ENCODE assay signal across 12 mouse cellular contexts in genomic region chr5:144491308-144491707, GRCm38 (mm10). TPM values are rescaled to one million over a fixed set of nuclear protein-coding genes. Genes with fewer than 3 reads are reported as not detected.
A peak's percentile ranks its signal among the peaks of the same experiment; 100 is the strongest.
DNase-seq lines count a peak whose midpoint lies in the region; ATAC-seq lines count a peak whose summit lies in the region.
"Had no signal": no experiment of that assay in that cellular context is flagged by ENCODE, and none has a peak within 500 bp of the region (broad histone marks: within the 10 kb centered on the region; RNA-seq: fewer than 3 reads in every experiment).

No protein-coding gene starts in this region.

- no peaks in the 10 kb centered on the region for H3K4me1 ChIP-seq in kidney, embryonic 14.5 days (ENCODE audit: control insufficient read depth, insufficient read depth, low read length)
- no peaks in the 10 kb centered on the region for H3K4me1 ChIP-seq in embryonic facial prominence, embryonic 11.5 days (ENCODE audit: control insufficient read depth, insufficient read depth, low read length)
- H3K4me1 ChIP-seq: hindbrain, embryonic 12.5 days had no signal

- whole genome bisulfite sequencing in kidney, embryonic 14.5 days, result 13% methylated on average over 6 of the region's 6 CpGs
- 15% methylated on average over 6 of the region's 6 CpGs for WGBS in embryonic facial prominence, embryonic 11.5 days

- no peaks in the 10 kb centered on the region for H3K36me3 ChIP-seq in kidney, embryonic 14.5 days (ENCODE audit: control insufficient read depth, insufficient read depth, low read length)
- no peaks in the 10 kb centered on the region for H3K36me3 ChIP-seq in embryonic facial prominence, embryonic 11.5 days (replicated peaks; ENCODE audit: control insufficient read depth, insufficient read depth, low read depth, low read length)
- H3K36me3 ChIP-seq: G1E; hindbrain, embryonic 12.5 days had no signal

- H3K27me3 ChIP-seq in kidney, embryonic 14.5 days (ENCODE audit: control insufficient read depth, insufficient read depth, low read length), result no peaks in the 10 kb centered on the region
- H3K27me3 ChIP-seq in embryonic facial prominence, embryonic 11.5 days (ENCODE audit: control insufficient read depth, insufficient read depth, low read length), result no peaks in the 10 kb centered on the region

- no peak overlapping the region for H3K4me2 ChIP-seq in kidney, embryonic 14.5 days (replicated peaks; ENCODE audit: low read depth, low read length)
- no peak overlapping the region for H3K4me2 ChIP-seq in embryonic facial prominence, embryonic 11.5 days (ENCODE audit: low read depth, low read length)
- H3K4me2 ChIP-seq: hindbrain, embryonic 12.5 days had no signal

- H3K9me3 ChIP-seq in kidney, embryonic 14.5 days (ENCODE audit: control insufficient read depth, low read length), result no peaks in the 10 kb centered on the region
- H3K9me3 ChIP-seq in embryonic facial prominence, embryonic 11.5 days (replicated peaks; ENCODE audit: control insufficient read depth, low read length), result no peaks in the 10 kb centered on the region
- H3K9me3 ChIP-seq: hindbrain, embryonic 12.5 days had no signal

- peak; percentile 16 for DNase-seq in kidney, adult 9 months
- DNase-seq in 3T3-L1 (ENCODE audit: low read depth, low spot score), result peak; percentile 29
- peak; percentile 20 for DNase-seq in Muller cell, postnatal 12 days (ENCODE audit: inconsistent ontology term)
- peak; percentile 66 for DNase-seq in embryonic facial prominence, embryonic 11.5 days (ENCODE audit: low spot score)
- DNase-seq: cerebellum, postnatal 36 days; gastrocnemius, postnatal 14 days; layer of hippocampus, postnatal 36 days had no signal

- H3K9ac ChIP-seq in kidney, embryonic 14.5 days (ENCODE audit: low read depth, low read length), result no peak overlapping the region
- no peak overlapping the region for H3K9ac ChIP-seq in embryonic facial prominence, embryonic 11.5 days (replicated peaks; ENCODE audit: low read length)
- H3K9ac ChIP-seq: hindbrain, embryonic 12.5 days had no signal

- no peak for ATAC-seq in kidney, embryonic 14.5 days (ENCODE audit: low FRiP score, low TSS enrichment)
- ATAC-seq in embryonic facial prominence, embryonic 11.5 days (replicated peaks; ENCODE audit: insufficient number of reproducible peaks, low FRiP score, low TSS enrichment, low read depth), result no peak
- ATAC-seq in CD4-positive, CD25-positive, alpha-beta regulatory T cell, adult 4 months, result no peak
- ATAC-seq in monocyte, adult 5-6 weeks (replicated peaks; ENCODE audit: insufficient number of reproducible peaks, low FRiP score, low TSS enrichment, poor library complexity, severe bottlenecking), result no peak

- no peak overlapping the region for H3K27ac ChIP-seq in kidney, embryonic 14.5 days (ENCODE audit: low read depth, low read length)
- H3K27ac ChIP-seq in embryonic facial prominence, embryonic 11.5 days (replicated peaks; ENCODE audit: low read depth, low read length), result no peak overlapping the region
- H3K27ac ChIP-seq: hindbrain, embryonic 12.5 days had no signal

- no peak overlapping the region for H3K4me3 ChIP-seq in kidney, embryonic 14.5 days (ENCODE audit: low read length)
- H3K4me3 ChIP-seq in embryonic facial prominence, embryonic 11.5 days (ENCODE audit: low read depth, low read length), result no peak overlapping the region
- H3K4me3 ChIP-seq: hindbrain, embryonic 12.5 days had no signal

RNA-seq across cellular contexts. Expression of gene Nptx2, which starts 54.4 kb away (rescaled TPM):
- polyA plus RNA-seq in kidney, embryonic 14.5 days (2014; fragmentation: Nextera tagmentation; extraction: Ambion mirVana), result 0.59 and 0.80 TPM in 2 replicates
- polyA plus RNA-seq in embryonic facial prominence, embryonic 11.5 days (2014; fragmentation: Nextera tagmentation; extraction: Ambion mirVana), result 0.67 and 1.4 TPM in 2 replicates
- not detected for polyA plus RNA-seq in CD4-positive, CD25-positive, alpha-beta regulatory T cell, adult 4 months (2017; shearing (Covaris generic))
- not detected in 3 replicates for total RNA-seq in monocyte, adult 5-6 weeks (2017)
- total RNA-seq: G1E had no signal
- polyA plus RNA-seq: G1E had no signal

Comparison
In these comparisons a context has a peak if more than half of its experiments do, and no peak if none do; other contexts are left out.
1. DNase-seq: peak in every context shown above with its lines; median percentile 66 in embryonic facial prominence, embryonic 11.5 days; 29 in 3T3-L1; 20 in Muller cell, postnatal 12 days; 16 in kidney, adult 9 months.